Mouse (Mus musculus): Measurements from ENCODE around the gene Hfe2.

DNA sequence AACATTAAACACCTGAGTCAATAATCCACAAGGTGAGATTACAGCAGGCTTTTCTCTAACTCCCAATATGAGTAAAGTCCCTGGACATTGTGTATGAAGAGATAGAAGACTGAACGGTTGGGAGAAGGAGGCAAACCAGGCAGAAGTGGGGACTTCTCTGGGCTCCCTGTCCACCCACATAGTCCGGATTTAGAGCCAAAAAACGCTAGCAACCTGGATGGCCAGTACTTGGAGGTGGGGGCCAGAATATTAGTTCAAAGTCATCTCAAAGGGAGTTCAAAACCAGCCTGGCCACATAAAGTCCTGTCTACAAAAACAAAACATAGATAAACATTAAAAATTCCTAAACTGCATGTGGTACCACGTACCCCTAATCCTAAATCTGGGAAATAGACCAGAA lies 21.0 kb upstream of the Hfe2 start:
- TF ChIP-seq CTCF (IDR thresholded peaks at IDR 0.05; ENCODE audit: low read depth) (no peak), EP300 (optimal IDR thresholded peaks at IDR 0.05) (no peak)
